Mouse (Mus musculus): ENCODE measurements at regions not wholly inside any gene's neighbourhood (a gene's known extent, or its start where the extent isn't known, plus 50 kb on each side); places are given as distances from the start of the nearest gene placed in this dataset.

DNA sequence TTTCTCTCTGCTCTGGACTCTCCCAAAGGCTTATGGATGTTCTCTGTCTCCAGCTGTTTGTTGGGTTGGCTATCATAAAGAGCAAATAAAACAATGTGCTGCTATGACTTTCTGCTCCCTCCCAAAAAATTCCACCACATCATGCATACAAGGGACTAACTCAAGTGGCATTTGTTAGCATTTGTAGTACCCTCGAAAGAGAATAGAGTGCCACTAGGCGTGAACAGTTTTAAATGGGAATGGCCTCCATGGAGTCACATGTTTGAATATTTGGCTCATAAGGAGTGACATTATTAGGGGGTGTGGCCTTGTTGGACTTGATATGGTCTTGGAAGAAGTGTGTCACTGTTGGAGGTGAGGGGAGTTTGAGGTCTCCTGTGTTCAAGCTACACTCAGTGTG, 86.5 kb upstream of the Serbp1 start:
- no peak for DNase-seq (ENCODE audit: low read depth, low spot score)

DNA sequence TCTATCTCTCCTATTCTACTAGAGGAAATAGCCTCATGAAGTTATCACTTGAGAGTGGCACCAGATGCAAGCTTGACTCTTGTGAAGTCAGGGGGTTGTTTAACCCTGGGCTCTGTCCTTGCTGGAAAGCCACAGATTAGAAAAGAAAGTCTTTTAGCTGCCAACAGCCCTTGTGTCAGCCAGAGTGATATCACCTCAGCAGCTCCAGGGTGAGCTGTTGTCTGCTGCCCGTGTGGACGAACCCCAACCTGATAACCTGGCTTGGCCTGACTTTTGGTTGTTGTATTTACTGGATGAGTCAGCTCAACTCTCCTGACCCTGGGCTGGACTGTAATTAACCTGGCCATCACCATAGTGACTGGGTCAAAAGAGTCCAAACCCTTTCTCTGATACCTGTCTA, 88.6 kb upstream of the Serbp1 start:
- DNase-seq (ENCODE audit: low read depth, low spot score) = no peak

- no peak for DNase-seq (ENCODE audit: low read depth, low spot score)
Measured at GRCm38 (mm10) chr6:67146708-67147107, 91.3 kb upstream of the Serbp1 start.

DNA sequence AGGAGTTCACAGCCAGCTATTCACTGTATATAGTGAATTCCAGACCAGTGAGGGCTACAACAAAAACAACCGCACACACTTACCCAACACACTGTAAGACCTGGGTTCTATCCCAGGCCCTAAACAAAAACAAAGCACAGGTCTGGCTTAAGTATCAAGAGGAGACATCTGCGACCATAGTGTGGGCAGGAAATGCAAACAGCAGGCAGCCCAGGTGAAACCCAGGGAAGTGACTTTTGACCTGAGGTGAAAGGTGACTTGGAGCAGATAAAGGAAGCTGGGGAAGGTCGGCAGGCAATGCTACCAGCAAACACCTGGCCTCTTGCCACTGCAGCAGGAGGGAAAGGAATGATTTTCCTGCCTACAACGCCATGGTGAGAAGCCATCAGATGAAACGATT, 92.0 kb upstream of the Serbp1 start:
- no peak for DNase-seq (ENCODE audit: low read depth, low spot score)

GRCm38 (mm10) chr6:67144946-67145716, 92.8 kb upstream of the Serbp1 start:
- DNase-seq (ENCODE audit: low read depth, low spot score) = no peak

- peak; percentile 74 for DNase-seq (ENCODE audit: low read depth, low spot score)
Measured at GRCm38 (mm10) chr6:67142179-67142578, 95.8 kb upstream of the Serbp1 start.

DNA sequence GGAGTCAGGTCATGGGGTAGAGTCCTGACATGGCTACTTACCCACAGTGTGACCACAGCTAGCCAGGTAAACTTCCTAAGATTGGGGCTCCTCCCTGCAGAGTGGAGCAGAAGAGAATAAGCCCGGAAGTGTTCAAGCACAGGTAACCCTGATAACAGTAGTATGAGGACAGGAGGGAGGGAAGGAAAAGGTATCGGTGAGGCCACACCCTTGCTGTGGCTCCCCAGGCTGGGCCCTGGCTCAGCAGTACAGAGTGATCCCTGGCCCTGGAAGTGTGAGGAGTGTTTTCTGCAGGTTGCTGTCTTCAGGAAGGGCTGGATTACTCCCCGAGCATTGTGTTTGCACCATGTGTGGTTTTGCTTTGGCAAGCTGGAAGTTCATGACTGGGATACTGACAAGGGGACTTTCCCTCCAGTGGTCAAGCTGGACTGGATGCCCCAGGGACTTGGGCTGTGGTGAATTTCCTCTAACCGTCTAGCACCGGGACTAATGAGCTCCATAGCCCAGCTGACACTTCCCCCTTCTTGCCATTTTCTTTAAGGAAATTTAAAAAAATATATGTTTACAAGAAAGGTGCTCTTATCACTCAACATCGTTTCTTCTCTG, 97.2 kb upstream of the Serbp1 start:
- no peak for DNase-seq (ENCODE audit: low read depth, low spot score)

DNA sequence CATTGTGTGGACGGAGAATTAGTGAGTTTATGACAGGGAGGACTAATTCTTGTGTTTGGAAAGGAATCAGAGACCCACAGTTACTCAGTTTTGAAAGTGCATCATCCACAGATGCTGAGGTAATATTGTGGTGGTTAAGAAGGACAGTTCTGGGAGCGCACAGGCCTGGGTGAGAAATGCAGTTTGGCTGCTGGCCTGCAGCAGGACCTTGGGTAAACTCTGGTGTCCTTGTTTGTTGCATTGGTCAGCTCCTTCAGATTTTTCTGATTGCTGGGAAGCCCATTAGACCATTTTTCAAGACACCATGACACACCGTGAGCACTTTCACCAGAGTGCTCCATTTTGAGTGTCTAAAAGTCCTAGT, 99.0 kb upstream of the Serbp1 start:
- DNase-seq (ENCODE audit: low read depth, low spot score) = no peak

- DNase-seq (ENCODE audit: low read depth, low spot score) = no peak
Measured at GRCm38 (mm10) chr6:67138302-67139011, 99.5 kb upstream of the Serbp1 start.

- no peak for DNase-seq (ENCODE audit: low read depth, low spot score)
Measured at GRCm38 (mm10) chr6:67137482-67137881, 100.2 kb upstream of the Gadd45a start.

DNA sequence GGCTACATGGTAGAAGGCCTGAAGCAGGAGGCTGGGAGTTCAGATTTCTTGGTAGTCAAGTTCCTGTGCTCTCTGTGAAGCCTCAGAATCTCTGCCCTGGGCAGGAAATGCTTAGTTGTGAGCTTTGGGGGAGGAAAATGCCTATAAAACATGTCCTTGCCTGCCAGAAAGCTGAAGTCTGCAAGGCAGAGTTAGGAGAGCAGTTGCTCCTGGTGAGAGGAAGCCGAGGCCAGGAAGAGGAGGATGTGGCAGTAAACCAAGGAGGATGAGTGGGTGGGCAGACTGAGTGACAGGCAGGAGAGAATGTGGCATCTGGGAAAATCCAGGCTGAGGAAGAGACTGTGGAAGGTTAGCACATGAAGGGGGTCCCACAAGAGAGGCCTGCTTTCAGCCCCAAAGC, 97.7 kb upstream of the Gadd45a start:
- DNase-seq (ENCODE audit: low read depth, low spot score) = peak; percentile 8

- no peak for DNase-seq (ENCODE audit: low read depth, low spot score)
Measured at GRCm38 (mm10) chr6:67130540-67131301, 93.5 kb upstream of the Gadd45a start.

DNA sequence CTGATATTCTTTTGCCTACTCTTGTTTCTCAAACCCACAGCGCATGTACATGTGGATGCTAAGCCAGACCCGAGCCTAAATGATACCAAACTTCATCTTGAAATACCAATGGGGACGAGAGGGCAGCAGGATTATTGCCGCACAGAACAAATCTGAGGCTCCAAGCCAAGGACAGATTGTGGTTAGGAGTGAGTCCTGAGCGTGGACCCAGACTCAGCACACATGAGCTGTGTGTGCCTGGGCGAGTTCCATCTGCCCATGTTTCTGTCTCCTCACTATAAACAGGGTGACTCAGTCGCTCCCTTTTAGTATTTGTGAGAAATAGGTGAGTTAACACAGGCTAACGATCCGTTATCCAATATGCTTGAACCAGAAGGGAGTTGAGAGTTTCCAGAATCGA, 92.4 kb upstream of the Gadd45a start:
- no peak for DNase-seq (ENCODE audit: low read depth, low spot score)

- peak; percentile 21 for DNase-seq (ENCODE audit: low read depth, low spot score)
Measured at GRCm38 (mm10) chr6:67128503-67129463, 91.5 kb upstream of the Gadd45a start.

- DNase-seq (ENCODE audit: low read depth, low spot score) = no peak
Measured at GRCm38 (mm10) chr6:67127727-67128126, 90.5 kb upstream of the Gadd45a start.

- DNase-seq (ENCODE audit: low read depth, low spot score) = no peak
Measured at GRCm38 (mm10) chr6:67125715-67126312, 88.6 kb upstream of the Gadd45a start.

DNA sequence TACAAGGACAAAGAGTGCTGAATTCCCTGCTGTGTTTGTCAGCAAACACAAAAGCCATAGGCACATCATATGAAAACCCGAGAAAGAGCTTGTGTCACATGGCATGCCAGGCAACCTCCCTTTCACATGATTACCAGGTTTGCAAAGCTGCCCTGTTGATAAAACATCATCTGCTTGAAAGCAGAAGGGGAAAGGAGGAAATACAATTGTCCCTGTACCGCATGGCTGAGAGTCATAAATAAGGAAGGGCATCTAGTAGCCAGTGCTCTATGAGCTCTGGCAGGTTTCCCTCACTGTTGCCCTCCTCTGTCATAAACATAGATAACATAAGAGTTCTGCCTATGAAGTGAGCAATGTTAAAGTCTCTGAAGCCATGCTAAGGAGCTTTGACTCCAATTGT, 86.8 kb upstream of the Gadd45a start:
- no peak for DNase-seq (ENCODE audit: low read depth, low spot score)

GRCm38 (mm10) chr6:67123071-67123470, 85.8 kb upstream of the Gadd45a start:
- no peak for DNase-seq (ENCODE audit: low read depth, low spot score)

DNA sequence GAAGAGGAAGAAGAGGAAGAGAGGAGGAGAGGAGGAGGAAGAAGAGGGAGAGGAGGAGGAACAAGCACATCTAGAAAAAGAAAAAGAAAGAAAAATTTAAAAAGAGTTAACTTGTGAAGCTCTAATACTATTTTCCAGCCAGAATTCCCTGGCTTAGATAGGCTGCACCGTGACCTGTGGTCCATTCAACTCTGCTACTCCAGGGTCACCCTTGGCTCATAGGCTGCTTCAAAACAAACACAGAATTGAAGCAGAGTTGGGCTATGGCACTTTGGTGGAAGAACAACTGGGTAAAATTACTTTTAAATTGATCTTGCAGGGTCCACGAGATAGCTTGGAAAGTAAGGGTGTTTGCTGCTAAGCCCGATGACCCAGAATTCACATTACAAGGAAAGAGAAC, 79.0 kb upstream of the Gadd45a start:
- no peak for DNase-seq (ENCODE audit: low read depth, low spot score)

- no peak for DNase-seq (ENCODE audit: low read depth, low spot score)
Measured at GRCm38 (mm10) chr6:67115505-67116303, 78.4 kb upstream of the Gadd45a start.

Data from CD4-positive, CD25-positive, alpha-beta regulatory T cell, adult 2 months (primary cell).